Mouse (Mus musculus) lung, postnatal 10 days (tissue): ENCODE results near the gene Tprg.

Experiments used
- DNase-seq: peaks from one replicate; pipeline ENCODE4 v3.0.0; 2021

The Tprg gene

DNA sequence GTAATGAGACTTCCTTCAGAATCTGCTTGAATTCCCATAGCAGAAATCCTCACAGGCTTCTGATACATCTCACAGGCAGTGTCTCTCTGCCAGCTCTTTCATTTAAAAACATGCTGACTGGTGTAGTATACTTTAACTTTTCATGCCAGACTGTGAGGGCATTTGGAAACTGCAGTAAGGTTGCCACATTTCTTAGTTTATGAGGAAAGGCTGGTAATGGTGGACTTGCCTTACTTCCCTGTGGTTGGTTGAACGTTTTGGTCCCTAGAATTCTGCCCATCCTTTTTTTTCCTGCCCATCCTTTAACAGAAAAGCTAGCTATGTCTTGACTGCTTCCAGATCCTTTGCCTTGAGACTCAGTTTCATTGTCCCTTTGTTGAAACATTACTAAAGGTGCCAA lies 138.8 kb downstream of the Tprg start:
- DNase-seq: no peak

DNA sequence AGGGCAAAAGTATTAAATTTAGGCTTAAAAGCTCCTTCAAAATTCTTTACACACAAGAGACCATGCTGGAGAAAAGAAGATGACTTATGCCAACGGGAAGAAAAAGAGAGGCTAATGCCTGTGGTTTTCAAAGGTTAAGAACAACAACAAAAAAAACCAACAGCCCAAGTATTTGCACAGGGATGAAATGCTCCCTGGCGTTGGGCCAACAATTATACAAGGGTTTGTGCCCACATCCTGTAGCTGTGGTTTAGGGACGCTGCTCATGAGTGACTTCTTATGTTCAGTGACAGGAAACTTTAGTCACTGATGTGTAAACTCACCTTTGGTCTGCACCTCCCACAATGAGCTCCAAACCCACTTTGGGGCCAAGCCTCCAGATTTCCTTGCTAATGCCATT lies 139.6 kb downstream of the Tprg start:
- DNase-seq: peak; percentile 58

DNA sequence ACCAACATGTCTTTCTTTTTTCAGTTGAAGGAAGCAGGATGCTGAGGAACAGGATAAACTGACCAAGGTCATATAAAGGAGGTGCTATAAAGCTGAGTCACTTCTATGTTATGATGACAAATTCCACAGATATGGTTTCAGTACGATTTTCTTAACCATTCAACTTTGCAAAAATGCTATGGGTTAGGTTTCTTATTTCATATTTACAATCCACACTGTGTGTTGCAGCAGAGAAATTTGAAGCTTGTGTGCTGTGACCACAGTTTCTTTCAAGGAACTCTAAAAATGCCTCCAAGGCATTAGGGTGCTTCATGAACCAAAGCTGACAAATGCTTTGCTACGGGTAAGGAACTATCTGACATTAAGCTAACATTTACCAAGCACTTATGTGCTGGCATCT lies 153.4 kb downstream of the Tprg start:
- no peak for DNase-seq

DNA sequence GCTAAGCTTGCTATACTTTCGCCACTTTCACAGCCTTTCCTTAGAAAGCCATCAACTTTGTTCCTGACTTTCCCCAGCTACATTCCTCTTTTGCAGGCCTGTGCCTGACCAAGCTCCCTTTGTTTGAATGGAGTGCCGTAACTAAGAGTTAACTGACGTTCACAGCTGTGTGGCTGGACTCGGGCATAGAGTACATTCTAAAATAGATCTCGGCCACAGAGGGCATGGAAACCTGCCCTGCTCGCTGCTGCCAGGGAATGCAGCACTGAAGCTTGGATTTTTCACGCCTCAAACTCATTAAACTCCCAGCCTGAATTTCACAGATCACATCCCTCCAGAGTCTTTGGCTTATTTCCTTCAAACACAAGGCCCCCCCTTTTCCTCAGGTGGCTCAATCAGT lies 159.0 kb downstream of the Tprg start:
- no peak for DNase-seq

DNA sequence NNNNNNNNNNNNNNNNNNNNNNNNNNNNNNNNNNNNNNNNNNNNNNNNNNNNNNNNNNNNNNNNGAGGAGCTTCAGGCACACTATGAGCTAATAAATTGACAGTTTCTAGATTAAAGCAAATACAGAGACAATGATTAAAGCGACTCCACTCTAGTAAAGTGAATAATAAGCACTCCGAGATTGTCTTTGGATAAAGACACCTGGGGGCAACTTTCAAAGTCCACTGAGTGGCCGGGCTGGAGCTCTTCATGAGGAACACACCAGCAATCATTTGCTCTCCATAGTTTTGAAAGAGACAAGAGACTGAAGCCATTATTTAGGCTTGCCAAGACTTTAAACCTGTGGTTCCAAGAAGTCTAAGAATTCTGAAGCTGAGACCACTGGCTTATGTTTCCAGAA lies 164.9 kb downstream of the Tprg start:
- DNase-seq: no peak

DNA sequence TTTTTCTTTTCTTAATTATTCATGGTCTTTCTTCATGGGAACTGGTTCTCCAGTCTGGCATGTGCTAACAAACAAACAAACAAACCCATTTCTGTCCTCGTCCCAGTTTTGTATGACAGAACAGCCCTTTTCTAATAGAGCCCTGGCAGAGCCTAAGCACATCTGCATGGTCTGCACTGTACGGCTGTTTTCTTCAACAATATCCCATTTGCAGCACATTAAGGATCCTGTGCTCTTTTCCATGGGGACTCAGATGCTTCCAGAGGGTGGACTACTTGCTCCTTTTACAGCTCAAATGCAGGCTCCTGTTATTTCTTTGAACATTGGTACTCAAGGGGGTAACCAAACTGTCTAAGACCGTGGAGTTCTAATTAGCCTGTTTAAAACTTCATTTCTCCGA lies 178.1 kb downstream of the Tprg start:
- DNase-seq: no peak

DNA sequence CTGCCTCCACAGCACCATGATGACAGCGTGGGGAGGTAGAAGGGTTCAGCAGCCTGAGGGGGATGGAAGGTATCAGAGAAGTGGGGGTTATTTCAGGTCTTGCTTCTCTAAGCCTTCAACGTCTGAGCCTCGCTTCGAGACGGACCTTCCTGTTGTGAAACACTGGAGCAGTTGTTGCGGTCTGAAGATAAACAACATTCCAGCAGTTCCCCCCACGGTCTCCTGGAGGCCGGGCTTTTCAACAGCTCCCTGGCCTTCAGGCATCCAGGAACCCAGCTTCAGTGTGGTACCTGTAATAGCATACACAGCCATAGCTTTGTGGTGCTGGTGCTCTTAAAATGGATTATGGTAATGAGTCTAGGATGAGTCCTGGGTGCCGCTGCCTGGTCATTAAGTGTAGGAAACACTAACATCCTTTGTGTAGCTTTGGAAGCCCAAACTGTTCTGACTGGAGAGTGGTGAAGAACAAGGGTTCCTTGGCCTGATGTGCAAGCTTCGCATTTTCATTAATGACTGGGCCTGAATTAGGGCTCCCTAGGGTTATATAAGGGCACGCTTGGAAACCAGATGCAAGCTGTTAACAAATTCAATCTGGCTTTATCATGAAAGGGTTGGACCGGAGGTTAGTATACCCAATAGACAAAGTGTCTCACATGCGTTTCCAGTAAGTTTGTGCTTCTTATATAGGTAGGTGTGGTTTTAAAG lies 179.0 kb downstream of the Tprg start:
- peak; percentile 61 for DNase-seq

DNA sequence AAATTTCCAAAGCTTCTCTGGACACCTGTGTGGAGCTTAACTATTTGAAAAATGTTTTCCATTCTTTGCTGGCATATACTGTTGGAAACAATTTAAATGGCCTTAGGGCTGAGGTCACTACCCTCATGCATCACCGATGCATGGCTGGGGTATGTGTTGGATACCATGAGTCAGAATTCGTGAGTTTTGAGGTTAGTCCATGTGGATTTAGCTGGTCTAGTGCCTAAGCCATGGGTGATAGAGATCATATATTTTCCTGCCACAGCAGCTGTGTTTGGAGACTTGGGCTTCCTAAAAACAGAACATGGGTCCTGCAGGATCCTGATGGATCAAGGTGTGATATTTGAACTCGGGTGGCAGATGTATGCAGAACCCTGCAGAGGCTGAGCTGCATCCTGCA lies 181.4 kb downstream of the Tprg start:
- DNase-seq: no peak

DNA sequence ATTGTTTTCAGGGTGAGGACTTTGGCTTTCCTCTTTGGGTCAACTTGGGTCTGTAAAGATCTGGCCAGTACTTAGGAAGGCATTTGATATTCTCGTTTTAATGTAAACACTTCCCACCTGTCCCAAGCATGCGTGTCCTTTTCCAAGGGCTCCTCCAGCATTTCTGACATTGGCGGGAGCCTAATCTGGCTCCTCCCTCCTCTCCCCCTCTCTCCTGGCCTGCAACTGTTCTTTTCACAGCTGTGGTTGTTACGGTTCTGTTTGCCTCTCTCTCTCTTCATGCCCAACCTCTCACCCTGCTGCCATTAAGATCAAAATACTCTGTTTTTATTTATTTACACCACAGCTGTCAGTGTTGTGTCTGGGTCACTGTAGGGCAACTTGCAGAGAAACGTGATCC lies 182.0 kb downstream of the Tprg start:
- peak; percentile 4 for DNase-seq
